Mouse (Mus musculus): ENCODE measurements around the gene Cnot1. TPM values are rescaled to one million over a fixed set of nuclear protein-coding genes. Genes with fewer than 3 reads are reported as not detected.

Cnot1 gene
- total and polyA plus RNA-seq, 3 experiments: 119 to 3,440 (median 259) TPM

- H3K4me3 ChIP-seq (ENCODE audit: control insufficient read depth in 1 of 2, insufficient read depth in 1 of 2, low read depth in 2 of 2, low read length in 2 of 2): no peak overlapping the region
- no peaks in the 10 kb centered on the region for H3K27me3 ChIP-seq (ENCODE audit: control insufficient read depth in 1 of 2, insufficient read depth in 2 of 2, low read length in 2 of 2)
- H3K4me1 ChIP-seq (ENCODE audit: control insufficient read depth in 1 of 2, insufficient read depth in 2 of 2, low read length in 2 of 2): peaks cover 3 to 18% of the 10 kb centered on the region in 2 experiments; a peak in 3 of 4 replicates
- no peak for TF ChIP-seq MAZ (IDR thresholded peaks at IDR 0.05; ENCODE audit: low read depth, low read length)
- TF ChIP-seq USF1 (IDR thresholded peaks at IDR 0.05; ENCODE audit: low read depth, low read length): no peak
- TF ChIP-seq POLR2AphosphoS2 (IDR thresholded peaks at IDR 0.05; ENCODE audit: low read length): no peak
- TF ChIP-seq HCFC1 (IDR thresholded peaks at IDR 0.05; ENCODE audit: low read depth, low read length): no peak
- no peak for TF ChIP-seq JUND (IDR thresholded peaks at IDR 0.05; ENCODE audit: low read depth, low read length)
- no peak for DNase-seq (ENCODE audit: low read depth, low spot score)
- H3K79me2 ChIP-seq (ENCODE audit: control insufficient read depth, insufficient read depth, low read length, poor library complexity): peaks cover 91% of the 10 kb centered on the region
- H3K9me3 ChIP-seq (replicated peaks; ENCODE audit: insufficient read depth, low read length): no peaks in the 10 kb centered on the region
- H3K36me3 ChIP-seq (ENCODE audit: control insufficient read depth in 1 of 2, insufficient read depth in 2 of 2, low read length in 2 of 2): peaks cover 30 to 34% of the 10 kb centered on the region in 2 experiments
- H3K9ac ChIP-seq (ENCODE audit: control insufficient read depth, low read depth, low read length, poor library complexity, severe bottlenecking): no peak overlapping the region
- H3K27ac ChIP-seq (ENCODE audit: control insufficient read depth, low read depth, low read length): no peak overlapping the region
Observed at GRCm38 (mm10) chr8:95801476-95802064, 5.7 kb downstream of the Cnot1 start.

DNA sequence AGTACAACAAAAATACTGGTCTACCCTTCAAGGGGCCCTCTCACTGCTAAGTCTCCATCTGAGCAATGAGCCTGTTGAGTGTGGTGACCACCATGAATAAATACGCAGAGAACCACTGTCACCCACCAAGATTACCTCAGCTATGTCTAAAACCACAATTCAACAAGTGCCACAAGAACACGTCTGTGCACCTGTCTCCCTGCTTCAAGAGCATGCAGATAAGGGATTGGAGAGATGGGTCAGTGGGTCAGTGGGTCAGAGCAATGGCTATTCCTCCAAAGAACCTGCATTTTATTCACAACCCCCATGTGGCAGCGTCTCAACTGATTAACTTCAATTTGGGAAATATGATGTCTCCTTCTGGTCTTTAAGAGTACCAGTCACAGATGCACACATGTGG lies 6.9 kb downstream of the Cnot1 start:
- Histone ChIP-seq H3K79me2 (ENCODE audit: control insufficient read depth, insufficient read depth, low read length, poor library complexity) (peaks cover 86% of the 10 kb centered on the region), H3K27me3 (ENCODE audit: control insufficient read depth in 1 of 2, insufficient read depth in 2 of 2, low read length in 2 of 2) (no peaks in the 10 kb centered on the region), H3K27ac (ENCODE audit: control insufficient read depth, low read depth, low read length) (no peak overlapping the region), H3K36me3 (ENCODE audit: control insufficient read depth in 1 of 2, insufficient read depth in 2 of 2, low read length in 2 of 2) (peaks cover 22 to 39% of the 10 kb centered on the region in 2 experiments), H3K9ac (ENCODE audit: control insufficient read depth, low read depth, low read length, poor library complexity, severe bottlenecking) (no peak overlapping the region), H3K9me3 (replicated peaks; ENCODE audit: insufficient read depth, low read length) (no peaks in the 10 kb centered on the region), H3K4me1 (ENCODE audit: control insufficient read depth in 1 of 2, insufficient read depth in 2 of 2, low read length in 2 of 2) (peaks cover 0 to 11% of the 10 kb centered on the region in 2 experiments; a peak in 2 of 4 replicates), H3K4me3 (ENCODE audit: control insufficient read depth in 1 of 2, insufficient read depth in 1 of 2, low read depth in 2 of 2, low read length in 2 of 2) (no peak overlapping the region)
- DNase-seq (ENCODE audit: low read depth, low spot score): no peak
- no peak for TF ChIP-seq BHLHE40 (IDR thresholded peaks at IDR 0.05; ENCODE audit: borderline replicate concordance, low read depth, low read length)
- no peak for TF ChIP-seq NELFE (IDR thresholded peaks at IDR 0.05; ENCODE audit: low read depth, low read length)
- TF ChIP-seq POLR2A (IDR thresholded peaks at IDR 0.05; ENCODE audit: control insufficient read depth in 1 of 2, insufficient read depth in 1 of 2, low read depth in 1 of 2, low read length in 2 of 2, poor library complexity in 1 of 2): no peak
- no peak for TF ChIP-seq RAD21 (IDR thresholded peaks at IDR 0.05; ENCODE audit: low read depth, low read length)
- TF ChIP-seq CTCF (IDR thresholded peaks at IDR 0.05 in 2 of 3, conservative IDR thresholded peaks at IDR 0.05 in 1 of 3; ENCODE audit: control insufficient read depth in 1 of 3, insufficient read depth in 1 of 3, low read depth in 2 of 3, low read length in 3 of 3, poor library complexity in 1 of 3, severe bottlenecking in 1 of 3): no peak
- TF ChIP-seq TCF12 (IDR thresholded peaks at IDR 0.05; ENCODE audit: low read depth, low read length): no peak
- no peak for TF ChIP-seq SIN3A (IDR thresholded peaks at IDR 0.05; ENCODE audit: low read length)
- TF ChIP-seq MEF2A (IDR thresholded peaks at IDR 0.05; ENCODE audit: extremely low read depth, insufficient replicate concordance, low read depth, low read length, poor library complexity, severe bottlenecking): no peak
- no peak for TF ChIP-seq MAFK (IDR thresholded peaks at IDR 0.05; ENCODE audit: borderline replicate concordance, low read depth, low read length)
- no peak for TF ChIP-seq TBP (IDR thresholded peaks at IDR 0.05; ENCODE audit: low read depth, low read length)
